Mouse (Mus musculus): ENCODE measurements around the gene Armcx3. TPM values are rescaled to one million over a fixed set of nuclear protein-coding genes. Genes with fewer than 3 reads are reported as not detected.

The Armcx3 gene
- total RNA-seq (2014; fragmentation: Nextera tagmentation) (14.6 and 21.8 TPM in 2 replicates), total RNA-seq (2017) (13.5 and 16.2 TPM in 2 replicates)

GRCm38 (mm10) chrX:134756434-134757292 lies at the start of gene Armcx3:
TSS of gene Armcx3 (plus strand) at chrX:134756595.
- peak; percentile 91 for ATAC-seq (replicated peaks; ENCODE audit: low FRiP score, low TSS enrichment, poor library complexity, severe bottlenecking)

- no peak for ATAC-seq (replicated peaks; ENCODE audit: low FRiP score, low TSS enrichment, poor library complexity, severe bottlenecking)
Observed at GRCm38 (mm10) chrX:134716863-134717262, 39.5 kb upstream of the Armcx3 start.

GRCm38 (mm10) chrX:134717752-134718308 lies 38.6 kb upstream of the Armcx3 start, which contains the start of gene Armcx1:
TSS of gene Armcx1 (plus strand) at chrX:134717963.
- peak; percentile 100 for ATAC-seq (replicated peaks; ENCODE audit: low FRiP score, low TSS enrichment, poor library complexity, severe bottlenecking)

GRCm38 (mm10) chrX:134718524-134718923 lies 37.9 kb upstream of the Armcx3 start:
- peak; percentile 78; the same call in 1 of the 2 replicates for ATAC-seq (replicated peaks; ENCODE audit: low FRiP score, low TSS enrichment, poor library complexity, severe bottlenecking)

- ATAC-seq (replicated peaks; ENCODE audit: low FRiP score, low TSS enrichment, poor library complexity, severe bottlenecking), result 0 out of 2 replicates have a peak, but pooled peaks have one; percentile 37
Observed at GRCm38 (mm10) chrX:134723762-134724161, 32.6 kb upstream of the Armcx3 start.

GRCm38 (mm10) chrX:134729778-134730177 lies 26.6 kb upstream of the Armcx3 start:
- peak; percentile 70 for ATAC-seq (replicated peaks; ENCODE audit: low FRiP score, low TSS enrichment, poor library complexity, severe bottlenecking)

- ATAC-seq (replicated peaks; ENCODE audit: low FRiP score, low TSS enrichment, poor library complexity, severe bottlenecking), result peak; percentile 76
Observed at GRCm38 (mm10) chrX:134737796-134738195, 18.6 kb upstream of the Armcx3 start.

GRCm38 (mm10) chrX:134739160-134739559 lies 17.2 kb upstream of the Armcx3 start:
- peak; percentile 72 for ATAC-seq (replicated peaks; ENCODE audit: low FRiP score, low TSS enrichment, poor library complexity, severe bottlenecking)

- ATAC-seq (replicated peaks; ENCODE audit: low FRiP score, low TSS enrichment, poor library complexity, severe bottlenecking), result no peak
Observed at GRCm38 (mm10) chrX:134741862-134742261, 14.5 kb upstream of the Armcx3 start.

- ATAC-seq (replicated peaks; ENCODE audit: low FRiP score, low TSS enrichment, poor library complexity, severe bottlenecking), result peak; percentile 74
Observed at GRCm38 (mm10) chrX:134746459-134746858, 9.9 kb upstream of the Armcx3 start.

- peak; percentile 96 for ATAC-seq (replicated peaks; ENCODE audit: low FRiP score, low TSS enrichment, poor library complexity, severe bottlenecking)
Observed at GRCm38 (mm10) chrX:134750764-134751592, 5.4 kb upstream of the Armcx3 start, which contains the start of gene Armcx6. TSS of gene Armcx6 (minus strand) at chrX:134751417.

GRCm38 (mm10) chrX:134751910-134752309 lies 4.5 kb upstream of the Armcx3 start:
- no peak for ATAC-seq (replicated peaks; ENCODE audit: low FRiP score, low TSS enrichment, poor library complexity, severe bottlenecking)

- ATAC-seq (replicated peaks; ENCODE audit: low FRiP score, low TSS enrichment, poor library complexity, severe bottlenecking), result no peak
Observed at GRCm38 (mm10) chrX:134752584-134752983, 3.8 kb upstream of the Armcx3 start.

GRCm38 (mm10) chrX:134757293-134757995 lies 1.0 kb downstream of the Armcx3 start:
- ATAC-seq (replicated peaks; ENCODE audit: low FRiP score, low TSS enrichment, poor library complexity, severe bottlenecking), result 0 out of 2 replicates have a peak, but pooled peaks have one; percentile 37

- ATAC-seq (replicated peaks; ENCODE audit: low FRiP score, low TSS enrichment, poor library complexity, severe bottlenecking), result 0 out of 2 replicates have a peak, but pooled peaks have one; percentile 55
Observed at GRCm38 (mm10) chrX:134763428-134764198, 7.2 kb downstream of the Armcx3 start.

- peak; percentile 70 for ATAC-seq (replicated peaks; ENCODE audit: low FRiP score, low TSS enrichment, poor library complexity, severe bottlenecking)
Observed at GRCm38 (mm10) chrX:134787728-134788127, 31.3 kb downstream of the Armcx3 start.

GRCm38 (mm10) chrX:134807833-134808754 lies 51.7 kb downstream of the Armcx3 start:
- ATAC-seq (replicated peaks; ENCODE audit: low FRiP score, low TSS enrichment, poor library complexity, severe bottlenecking), result peak; percentile 67

All from megakaryocyte-erythroid progenitor cell, adult 5-6 weeks (primary cell).